Mouse (Mus musculus): ENCODE data around the gene Satl1. TPM values are rescaled to one million over a fixed set of nuclear protein-coding genes. Genes with fewer than 3 reads are reported as not detected.

The Satl1 gene
- polyA plus RNA-seq, 1 experiment from 2014 or later, result not detected

Other genes starting within 250 kb of the Satl1 start
- not detected in 2 replicates for gene 4933403O08Rik, start 167.7 kb downstream of the Satl1 start, polyA plus RNA-seq (2015; fragmentation: Nextera tagmentation; extraction: Ambion mirVana)
- gene Apool, start 95.4 kb downstream of the Satl1 start, polyA plus RNA-seq (2015; fragmentation: Nextera tagmentation; extraction: Ambion mirVana), result 25.6 and 27.3 TPM in 2 replicates
- gene 2010106E10Rik, start 88.5 kb upstream of the Satl1 start, polyA plus RNA-seq (2015; fragmentation: Nextera tagmentation; extraction: Ambion mirVana), result not detected in 2 replicates
- gene Zfp711, start 193.7 kb upstream of the Satl1 start, polyA plus RNA-seq (2015; fragmentation: Nextera tagmentation; extraction: Ambion mirVana), result 0.84 and 1.5 TPM in 2 replicates